Mouse (Mus musculus) MEL (cell line): Measurements from ENCODE around the gene Palld. TPM values are rescaled to one million over a fixed set of nuclear protein-coding genes. Genes with fewer than 3 reads are reported as not detected.

Experiments used
- DNase-seq: peaks from one replicate; pipeline ENCODE4 v3.0.0; 2011; ENCODE audit warnings: low read depth, low spot score
- H3K27ac ChIP-seq: 2 replicates; pipeline ENCODE4 v1.5.1; 2012; ENCODE audit warnings: low read depth, mild to moderate bottlenecking, control low read depth, low read length, moderate library complexity; ENCODE audit not compliant: control insufficient read depth
- H3K27me3 ChIP-seq, 2 experiments: fragments of 150-350 bp in 1 of 2; sonication (generic) in 1 of 2; 2 replicates each; pipeline ENCODE4 v1.6.1; 2012; ENCODE audit warnings: low read length in 2 of 2, mild to moderate bottlenecking in 2 of 2, improper control_type of control experiment in 1 of 2, moderate library complexity in 1 of 2; ENCODE audit not compliant: insufficient read depth in 2 of 2, control insufficient read depth in 1 of 2
- H3K36me3 ChIP-seq, 2 experiments: 2 replicates each; pipeline ENCODE4 v1.6.1; 2012 to 2014; ENCODE audit warnings: low read length in 2 of 2, improper control_type of control experiment in 1 of 2, inconsistent platforms in 1 of 2, mild to moderate bottlenecking in 1 of 2; ENCODE audit not compliant: insufficient read depth in 2 of 2, control insufficient read depth in 1 of 2
- H3K4me1 ChIP-seq, 2 experiments: fragments of 150-350 bp in 1 of 2; sonication (generic) in 1 of 2; 2 replicates each; pipeline ENCODE4 v1.6.1; 2012; ENCODE audit warnings: low read length in 2 of 2, improper control_type of control experiment in 1 of 2, mild to moderate bottlenecking in 1 of 2; ENCODE audit not compliant: insufficient read depth in 2 of 2, control insufficient read depth in 1 of 2
- H3K4me3 ChIP-seq, 2 experiments: fragments of 150-350 bp in 1 of 2; sonication (generic) in 1 of 2; 2 replicates each; pipeline ENCODE4 v1.5.1; 2012; ENCODE audit warnings: low read depth in 2 of 2, low read length in 2 of 2, mild to moderate bottlenecking in 2 of 2, moderate library complexity in 2 of 2, control low read depth in 1 of 2, improper control_type of control experiment in 1 of 2; ENCODE audit not compliant: control insufficient read depth in 1 of 2, insufficient read depth in 1 of 2
- H3K79me2 ChIP-seq: 2 replicates; pipeline ENCODE4 v1.6.1; 2012; ENCODE audit warnings: mild to moderate bottlenecking, low read length, moderate library complexity; ENCODE audit not compliant: control insufficient read depth, poor library complexity, insufficient read depth
- H3K9ac ChIP-seq: 2 replicates; pipeline ENCODE4 v1.6.1; 2012; ENCODE audit warnings: low read depth, mild to moderate bottlenecking, control low read depth, low read length, moderate library complexity; ENCODE audit not compliant: control insufficient read depth, poor library complexity, severe bottlenecking
- H3K9me3 ChIP-seq: fragments of 150-350 bp; sonication (generic); replicated peaks from 2 replicates; pipeline ENCODE4 v1.6.1; 2012; ENCODE audit warnings: mild to moderate bottlenecking, low read length, improper control_type of control experiment, moderate library complexity; ENCODE audit not compliant: insufficient read depth
- BHLHE40 ChIP-seq: IDR thresholded peaks from 2 replicates; pipeline ENCODE4 v1.6.1; 2012; ENCODE audit warnings: low read depth, mild to moderate bottlenecking, inconsistent platforms, low read length, improper control_type of control experiment, borderline replicate concordance
- CHD1 ChIP-seq: IDR thresholded peaks from 2 replicates; pipeline ENCODE4 v1.6.1; 2012; ENCODE audit warnings: low read depth, mild to moderate bottlenecking, inconsistent platforms, low read length, improper control_type of control experiment
- CHD2 ChIP-seq: IDR thresholded peaks from 2 replicates; pipeline ENCODE4 v1.6.1; 2011; ENCODE audit warnings: low read length, improper control_type of control experiment
- E2F4 ChIP-seq: IDR thresholded peaks from 2 replicates; pipeline ENCODE4 v1.6.1; 2011; ENCODE audit warnings: low read depth, low read length, improper control_type of control experiment, borderline replicate concordance
- ELF1 ChIP-seq: IDR thresholded peaks from 2 replicates; pipeline ENCODE4 v1.6.1; 2014; ENCODE audit warnings: low read depth, mild to moderate bottlenecking, inconsistent platforms, low read length, improper control_type of control experiment, moderate library complexity
- GABPA ChIP-seq: IDR thresholded peaks from 2 replicates; pipeline ENCODE4 v1.6.1; 2012; ENCODE audit warnings: low read depth, mild to moderate bottlenecking, inconsistent platforms, low read length, improper control_type of control experiment, moderate library complexity
- HCFC1 ChIP-seq: IDR thresholded peaks from 2 replicates; pipeline ENCODE4 v1.6.1; 2012; ENCODE audit warnings: low read depth, mild to moderate bottlenecking, inconsistent platforms, low read length, improper control_type of control experiment, moderate library complexity
- KAT2A ChIP-seq: conservative IDR thresholded peaks from 2 replicates; pipeline ENCODE4 v1.6.1; 2012; ENCODE audit warnings: low read depth, low read length, improper control_type of control experiment, inconsistent platforms
- MAFK ChIP-seq: IDR thresholded peaks from 2 replicates; pipeline ENCODE4 v1.6.1; 2011; ENCODE audit warnings: low read depth, mild to moderate bottlenecking, low read length, improper control_type of control experiment, borderline replicate concordance
- MAX ChIP-seq: IDR thresholded peaks from 2 replicates; pipeline ENCODE4 v1.6.1; 2011; ENCODE audit warnings: low read length, improper control_type of control experiment
- MYB ChIP-seq: IDR thresholded peaks from 2 replicates; pipeline ENCODE4 v1.6.1; 2011; ENCODE audit warnings: mild to moderate bottlenecking, low read depth, low read length, improper control_type of control experiment
- NELFE ChIP-seq: IDR thresholded peaks from 2 replicates; pipeline ENCODE4 v1.6.1; 2011; ENCODE audit warnings: low read depth, low read length, improper control_type of control experiment
- NRF1 ChIP-seq: IDR thresholded peaks from 2 replicates; pipeline ENCODE4 v1.6.1; 2014; ENCODE audit warnings: low read depth, mild to moderate bottlenecking, inconsistent platforms, low read length, improper control_type of control experiment, moderate library complexity; ENCODE audit not compliant: poor library complexity, insufficient read depth, severe bottlenecking
- POLR2A ChIP-seq, 2 experiments: IDR thresholded peaks; 2 replicates each; pipeline ENCODE4 v1.6.1; 2011 to 2012; ENCODE audit warnings: low read length in 2 of 2, mild to moderate bottlenecking in 2 of 2, control low read depth in 1 of 2, improper control_type of control experiment in 1 of 2, low read depth in 1 of 2, moderate library complexity in 1 of 2; ENCODE audit not compliant: control insufficient read depth in 1 of 2, insufficient read depth in 1 of 2, poor library complexity in 1 of 2
- POLR2AphosphoS5 ChIP-seq: IDR thresholded peaks from 2 replicates; pipeline ENCODE4 v1.6.1; 2012; ENCODE audit warnings: low read depth, borderline replicate concordance, mild to moderate bottlenecking, inconsistent platforms, low read length, moderate library complexity, mixed read lengths
- RAD21 ChIP-seq: IDR thresholded peaks from 2 replicates; pipeline ENCODE4 v1.6.1; 2011; ENCODE audit warnings: mild to moderate bottlenecking, low read depth, low read length, improper control_type of control experiment
- TAL1 ChIP-seq: IDR thresholded peaks from 2 replicates; pipeline ENCODE4 v1.6.1; 2012; ENCODE audit warnings: mild to moderate bottlenecking, inconsistent platforms, low read length, moderate library complexity, mixed read lengths
- TBP ChIP-seq: IDR thresholded peaks from 2 replicates; pipeline ENCODE4 v1.8.0; 2011; ENCODE audit warnings: low read depth, low read length, improper control_type of control experiment
- TCF12 ChIP-seq: IDR thresholded peaks from 2 replicates; pipeline ENCODE4 v1.6.1; 2014; ENCODE audit warnings: low read depth, mild to moderate bottlenecking, inconsistent platforms, low read length, improper control_type of control experiment, moderate library complexity
- UBTF ChIP-seq: IDR thresholded peaks from 2 replicates; pipeline ENCODE4 v1.6.1; 2012; ENCODE audit warnings: low read depth, mild to moderate bottlenecking, inconsistent platforms, low read length, improper control_type of control experiment, moderate library complexity, borderline replicate concordance; ENCODE audit not compliant: insufficient read depth
- polyA plus RNA-seq, 2 experiments: library from polyadenylated mRNA; stranded (reverse) in 1 of 2; unstranded in 1 of 2; fragments of >175 nt in 1 of 2; fragments of >200 nt in 1 of 2; gene quantifications; 2 replicates each; pipeline versions ENCODE4 v1.2.1 to v1.2.4; 2012; ENCODE audit warnings: low replicate concordance in 2 of 2, low read depth in 1 of 2; ENCODE audit not compliant: insufficient read length in 2 of 2, insufficient read depth in 1 of 2, missing spikeins in 1 of 2
- total RNA-seq: library from RNA; depleted of rRNA; stranded (reverse); fragments of 300-350 nt; gene quantifications from 2 replicates; pipeline ENCODE4 v1.2.3, GENCODE M21; 2012

Palld gene
- total and polyA plus RNA-seq, 3 experiments, result 0.23 to 1.9 TPM; not detected in 1

DNA sequence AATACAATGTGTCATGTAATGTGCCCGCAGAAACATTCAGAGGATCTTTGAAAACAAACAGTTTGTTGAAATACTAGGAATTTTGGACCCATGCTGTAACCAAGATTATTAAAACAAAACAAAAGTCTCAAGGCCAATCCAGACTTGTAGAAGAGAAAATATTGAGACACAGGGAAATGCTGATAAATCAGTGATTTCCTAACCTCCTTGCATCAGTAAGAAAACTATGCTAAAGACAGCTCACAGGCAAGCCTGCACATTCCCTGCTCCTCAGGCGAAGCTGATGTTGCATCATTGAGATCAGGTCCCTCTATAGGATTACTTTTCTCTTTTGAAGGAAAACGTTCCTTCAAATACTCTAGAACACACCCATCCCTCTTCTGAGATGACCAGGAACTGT, 112.5 kb downstream of the Palld start:
- H3K36me3 ChIP-seq, result no peaks in the 10 kb centered on the region
- no peak overlapping the region for H3K9ac ChIP-seq
- H3K4me1 ChIP-seq, result no peaks in the 10 kb centered on the region
- H3K9me3 ChIP-seq, result no peaks in the 10 kb centered on the region
- no peaks in the 10 kb centered on the region for H3K79me2 ChIP-seq
- no peak overlapping the region for H3K27ac ChIP-seq
- H3K4me3 ChIP-seq, result no peak overlapping the region
- H3K27me3 ChIP-seq, result no peaks in the 10 kb centered on the region
- TF ChIP-seq KAT2A (no peak), E2F4 (no peak), POLR2AphosphoS5 (no peak), MAX (no peak), POLR2A (IDR thresholded peaks at IDR 0.05; ENCODE audit: control insufficient read depth in 1 of 2, insufficient read depth in 1 of 2, low read depth in 1 of 2, low read length in 2 of 2, poor library complexity in 1 of 2) (no peak), MYB (no peak), GABPA (no peak), ELF1 (no peak), TBP (no peak), CHD2 (no peak), UBTF (no peak), NELFE (no peak), MAFK (no peak)
- DNase-seq, result no peak

DNA sequence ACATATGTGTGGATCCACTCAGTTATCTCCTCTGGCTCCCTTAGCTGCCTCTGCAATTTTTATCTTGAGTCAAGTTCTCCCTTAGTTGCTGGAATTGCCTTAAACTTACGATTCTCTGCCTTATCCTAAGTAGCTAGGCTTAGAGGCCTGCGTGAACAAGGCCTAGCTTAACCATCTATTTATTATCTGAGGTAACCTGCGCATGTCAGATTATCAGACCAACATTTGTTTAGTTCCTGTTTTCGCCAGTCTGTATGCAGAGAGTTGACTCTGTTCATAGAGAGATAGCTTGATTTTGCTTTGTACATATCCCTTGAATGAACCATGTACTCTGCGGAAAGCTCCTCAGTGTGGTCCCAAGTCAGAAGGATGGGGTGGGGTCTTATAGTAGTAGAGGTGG, 113.2 kb downstream of the Palld start:
- no peak for TF ChIP-seq E2F4
- peak; percentile 16; the same call in 1 of the 2 replicates for TF ChIP-seq TCF12
- TF ChIP-seq NRF1, result peak; percentile 46; the same call in 1 of the 2 replicates
- TF ChIP-seq, all 39 proteins: peak for 2
- H3K79me2 ChIP-seq, result no peaks in the 10 kb centered on the region
- no peaks in the 10 kb centered on the region for H3K9me3 ChIP-seq
- no peak overlapping the region for H3K9ac ChIP-seq
- peak; percentile 20 for DNase-seq
- H3K27ac ChIP-seq, result no peak overlapping the region
- no peaks in the 10 kb centered on the region for H3K4me1 ChIP-seq
- H3K27me3 ChIP-seq, result no peaks in the 10 kb centered on the region
- H3K36me3 ChIP-seq, result no peaks in the 10 kb centered on the region
- no peak overlapping the region for H3K4me3 ChIP-seq

DNA sequence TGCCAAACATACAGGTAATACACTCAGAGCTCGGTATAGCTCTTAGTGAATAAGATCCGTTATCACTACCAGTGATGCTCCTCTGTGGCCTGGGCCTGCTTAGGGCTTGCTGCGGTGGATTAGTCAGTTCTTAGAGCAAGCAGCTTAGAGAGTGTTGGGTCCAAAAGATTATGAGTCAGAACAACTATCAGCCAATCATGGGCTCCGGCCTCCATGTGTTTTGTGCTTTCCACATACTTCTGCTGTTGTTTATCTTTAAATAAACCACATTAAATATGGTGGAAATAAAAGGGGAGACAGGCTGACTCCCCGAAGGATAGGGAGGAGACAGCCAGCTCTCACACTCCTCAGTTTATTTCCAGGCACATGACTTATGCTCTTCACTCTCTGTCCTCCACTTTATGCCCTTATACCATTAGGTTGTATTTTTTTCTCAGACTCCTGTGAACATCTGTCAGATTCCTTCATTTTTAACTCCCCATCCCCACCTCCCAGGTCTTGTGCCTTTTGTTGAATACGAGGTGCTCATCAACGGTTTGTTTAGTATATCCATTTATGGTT, 119.5 kb downstream of the Palld start:
- Histone ChIP-seq H3K4me3 (no peak overlapping the region), H3K4me1 (no peaks in the 10 kb centered on the region)
- no peak for DNase-seq

More for the DNA sequence above, 119.5 kb downstream of the Palld start:
- H3K79me2 ChIP-seq, result no peaks in the 10 kb centered on the region
- TF ChIP-seq CHD1 (no peak), HCFC1 (no peak), BHLHE40 (no peak), TAL1 (no peak), TBP (no peak), RAD21 (no peak)
- TF ChIP-seq, all 39 proteins: peak for 0
- Histone ChIP-seq H3K9ac (no peak overlapping the region), H3K9me3 (no peaks in the 10 kb centered on the region), H3K27ac (no peak overlapping the region), H3K36me3 (no peaks in the 10 kb centered on the region), H3K27me3 (no peaks in the 10 kb centered on the region)
